Mouse (Mus musculus): ENCODE results near the gene Ptprd. TPM values are rescaled to one million over a fixed set of nuclear protein-coding genes. Genes with fewer than 3 reads are reported as not detected.

The Ptprd gene
- total RNA-seq, 2 experiments from 2014 or later = 89.2 to 120 TPM

DNA sequence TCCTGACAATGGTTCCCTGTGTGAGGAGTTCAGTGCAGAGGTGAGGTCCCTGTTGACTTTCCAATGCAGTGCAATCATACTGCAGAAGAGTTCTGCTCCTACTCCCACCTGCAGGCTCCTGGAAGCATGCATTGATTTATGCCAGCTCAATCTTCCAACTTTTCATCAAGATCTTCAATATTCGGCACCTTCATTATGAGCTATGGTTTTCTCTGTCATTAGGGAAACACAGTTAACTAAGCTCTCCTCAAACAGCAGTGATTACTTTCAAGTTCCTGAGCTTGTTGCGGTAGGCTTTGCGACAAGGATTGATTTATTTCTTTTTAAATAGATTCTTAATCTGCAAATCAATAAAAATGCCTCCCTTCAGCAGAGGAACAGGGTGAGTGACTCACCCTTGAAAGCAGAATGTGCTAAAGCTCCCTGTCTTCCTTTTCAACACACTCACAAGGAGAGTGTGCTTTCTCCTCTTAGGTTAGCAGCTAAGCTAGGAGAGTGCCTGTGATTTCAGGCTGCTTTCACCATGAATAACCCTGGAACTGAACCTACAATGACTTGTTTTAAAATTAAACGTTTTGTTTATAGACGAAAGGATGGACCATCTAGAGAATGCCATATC lies 1298.1 kb downstream of the Ptprd start:
- DNase-seq = no peak

DNA sequence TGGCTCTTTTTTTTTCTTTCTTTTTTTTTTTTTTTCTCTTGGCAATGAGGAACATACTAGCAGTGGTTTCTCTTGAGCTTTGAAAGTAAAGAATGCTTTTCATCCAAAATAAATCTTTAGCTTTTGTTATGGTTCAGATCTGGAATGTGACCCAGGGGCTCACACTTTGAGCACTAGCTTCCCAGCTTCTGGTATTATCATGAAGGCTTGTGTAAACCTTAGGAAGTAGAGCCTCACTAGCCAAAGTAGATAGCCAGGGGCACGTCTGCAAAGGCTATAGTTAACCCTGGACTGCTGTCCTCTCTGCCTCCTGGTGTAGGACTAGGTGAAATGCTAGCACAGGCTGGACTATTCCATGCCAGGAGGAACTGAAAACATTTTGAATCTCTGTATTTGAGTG lies 1310.1 kb downstream of the Ptprd start:
- DNase-seq = no peak

DNA sequence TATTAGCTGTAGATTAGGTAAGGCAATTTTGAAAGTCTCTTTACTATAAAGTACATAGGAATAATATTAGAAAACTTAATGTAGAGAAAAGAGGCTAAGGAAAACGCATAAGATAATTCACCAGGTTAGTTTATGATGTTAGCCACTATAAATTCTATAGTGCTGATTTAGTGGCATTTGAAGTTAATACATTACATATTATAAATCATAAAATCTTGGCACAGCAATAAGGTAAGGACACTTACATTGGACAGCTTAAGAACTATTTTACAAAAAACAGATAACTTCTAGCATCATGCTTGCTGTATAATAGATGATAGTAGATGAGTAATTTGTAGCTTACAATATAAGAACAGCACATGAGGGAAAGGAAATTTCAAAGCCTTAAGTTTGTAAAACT lies 1322.1 kb downstream of the Ptprd start:
- DNase-seq = no peak

DNA sequence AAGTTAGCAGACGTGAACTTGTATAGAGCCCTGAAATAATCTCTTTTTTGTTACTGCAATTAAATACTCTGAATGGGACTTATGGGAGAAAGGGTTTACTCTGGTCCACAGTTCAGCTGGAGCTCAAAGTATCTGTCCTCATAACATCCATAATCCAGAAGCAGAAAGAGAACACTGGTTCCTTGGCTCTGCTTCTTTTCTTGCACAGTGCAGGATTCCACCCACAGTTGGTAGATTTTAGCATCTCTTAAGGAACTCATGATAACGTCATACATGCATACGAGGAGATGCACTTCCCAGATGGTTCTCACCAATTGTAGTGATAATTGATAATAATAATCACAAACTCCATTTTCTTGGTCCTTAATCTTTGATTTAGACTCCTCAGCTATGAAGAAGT lies 1330.2 kb downstream of the Ptprd start:
- no peak for DNase-seq

DNA sequence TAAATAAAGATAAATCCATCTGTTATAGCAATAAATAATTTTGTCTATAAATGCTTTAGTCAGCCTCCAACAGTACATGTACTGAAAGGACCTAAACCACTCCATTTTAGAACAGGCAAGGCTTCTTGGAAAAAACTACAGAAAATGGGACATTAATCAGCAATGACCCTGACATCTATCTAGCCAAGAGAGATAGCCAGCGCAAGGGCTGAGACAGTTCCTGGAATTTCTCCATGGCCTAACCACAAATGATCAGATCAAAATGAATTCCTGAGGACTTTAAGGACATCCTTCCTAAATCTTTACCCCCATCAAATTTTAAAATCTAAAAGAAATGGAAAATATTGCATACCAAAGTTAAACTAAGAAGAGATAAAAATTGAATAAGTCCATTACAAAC lies 1340.8 kb downstream of the Ptprd start:
- peak; percentile 20 to 40 for DNase-seq

DNA sequence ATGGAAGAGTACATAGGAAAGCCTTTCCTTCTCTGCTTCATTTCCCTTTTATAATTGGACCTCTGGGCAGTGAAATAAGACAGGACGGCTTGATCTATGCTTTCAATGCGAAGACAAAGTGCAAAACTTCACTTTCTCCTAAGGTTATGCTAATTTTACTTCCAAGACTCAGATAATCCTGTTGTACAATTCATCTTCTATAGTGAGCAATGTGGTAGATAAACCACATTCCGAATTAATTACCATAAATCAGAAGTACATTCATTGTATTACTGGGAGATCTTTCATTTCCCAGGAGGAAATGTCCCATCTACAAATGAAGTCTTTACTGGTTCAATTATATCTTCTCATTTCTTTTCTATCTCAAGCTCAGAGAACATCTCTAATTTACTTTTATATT lies 1346.2 kb downstream of the Ptprd start:
- DNase-seq = no peak

DNA sequence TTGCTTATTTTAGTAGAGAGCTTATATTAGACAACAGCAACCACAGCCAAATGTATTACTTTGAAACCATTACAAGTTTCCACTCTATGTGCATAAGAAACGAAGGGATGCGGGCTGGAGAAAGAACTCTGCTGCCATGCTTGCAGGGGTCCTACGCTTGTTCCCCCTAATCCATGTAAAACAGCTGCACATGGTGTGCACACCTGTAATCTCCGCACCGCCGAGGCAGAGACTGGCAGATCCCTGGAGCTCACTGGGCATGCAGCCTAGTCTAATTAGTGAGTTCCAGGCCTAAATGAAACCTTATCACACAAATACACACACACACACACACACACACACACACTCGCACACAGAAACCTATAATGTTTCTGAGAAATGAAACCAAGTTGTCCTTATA lies 1365.5 kb downstream of the Ptprd start:
- DNase-seq = no peak

DNA sequence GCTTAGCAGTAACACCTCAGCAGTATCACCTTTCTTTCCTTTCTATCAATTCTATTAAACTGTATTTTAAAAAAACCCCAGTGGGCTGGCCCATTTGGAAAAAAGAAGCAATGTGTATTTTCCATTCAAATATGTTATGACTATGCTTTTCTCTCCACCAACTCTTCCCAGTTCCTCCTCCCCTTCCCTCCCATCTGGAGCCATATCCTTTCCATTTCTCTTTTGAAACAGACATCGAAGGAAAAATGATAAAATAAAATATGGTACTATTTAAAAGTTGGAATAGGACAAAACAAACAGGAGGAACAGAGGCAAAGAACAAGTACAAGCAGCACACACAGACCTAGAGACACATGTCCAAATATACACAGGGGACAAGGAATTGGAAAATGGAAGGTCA lies 1372.7 kb downstream of the Ptprd start:
- DNase-seq = no peak

DNA sequence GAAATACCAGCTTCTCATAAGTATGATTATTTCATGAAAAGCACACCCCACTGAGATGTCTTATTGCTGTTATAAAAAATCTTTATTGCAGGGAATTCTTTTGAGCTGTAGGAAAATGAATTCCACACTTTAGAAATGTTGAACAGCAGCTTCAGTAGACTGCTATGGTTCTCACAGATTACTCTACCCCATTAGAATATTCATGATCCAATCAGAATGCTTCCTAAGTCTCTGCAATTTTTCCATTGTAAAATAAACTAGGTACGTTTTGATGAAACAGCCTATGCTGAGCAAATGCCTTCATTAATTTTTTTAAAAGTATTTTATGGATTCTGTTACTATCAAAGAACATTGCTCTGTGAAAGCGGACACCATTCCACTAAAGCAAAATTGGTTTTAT lies 1399.6 kb downstream of the Ptprd start:
- DNase-seq = no peak

DNA sequence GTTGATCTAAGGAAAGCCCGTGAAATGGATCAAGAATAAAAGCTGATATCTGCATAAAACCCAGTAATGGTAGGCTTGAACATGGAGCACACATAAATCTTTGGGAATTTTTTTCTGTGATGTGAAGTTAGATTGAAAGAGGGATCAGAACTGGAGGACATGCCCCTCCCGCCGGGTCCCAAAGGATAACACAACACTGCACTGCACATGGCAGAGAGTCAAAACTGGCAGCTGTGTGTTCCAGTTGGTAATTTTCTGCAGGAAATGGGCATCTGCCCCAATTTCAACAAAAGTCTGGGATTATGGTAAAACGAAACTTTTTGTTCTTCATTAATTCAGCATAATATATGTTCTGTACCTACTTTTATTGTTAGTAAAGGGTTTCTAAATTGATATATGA lies 1409.1 kb downstream of the Ptprd start:
- DNase-seq = no peak

DNA sequence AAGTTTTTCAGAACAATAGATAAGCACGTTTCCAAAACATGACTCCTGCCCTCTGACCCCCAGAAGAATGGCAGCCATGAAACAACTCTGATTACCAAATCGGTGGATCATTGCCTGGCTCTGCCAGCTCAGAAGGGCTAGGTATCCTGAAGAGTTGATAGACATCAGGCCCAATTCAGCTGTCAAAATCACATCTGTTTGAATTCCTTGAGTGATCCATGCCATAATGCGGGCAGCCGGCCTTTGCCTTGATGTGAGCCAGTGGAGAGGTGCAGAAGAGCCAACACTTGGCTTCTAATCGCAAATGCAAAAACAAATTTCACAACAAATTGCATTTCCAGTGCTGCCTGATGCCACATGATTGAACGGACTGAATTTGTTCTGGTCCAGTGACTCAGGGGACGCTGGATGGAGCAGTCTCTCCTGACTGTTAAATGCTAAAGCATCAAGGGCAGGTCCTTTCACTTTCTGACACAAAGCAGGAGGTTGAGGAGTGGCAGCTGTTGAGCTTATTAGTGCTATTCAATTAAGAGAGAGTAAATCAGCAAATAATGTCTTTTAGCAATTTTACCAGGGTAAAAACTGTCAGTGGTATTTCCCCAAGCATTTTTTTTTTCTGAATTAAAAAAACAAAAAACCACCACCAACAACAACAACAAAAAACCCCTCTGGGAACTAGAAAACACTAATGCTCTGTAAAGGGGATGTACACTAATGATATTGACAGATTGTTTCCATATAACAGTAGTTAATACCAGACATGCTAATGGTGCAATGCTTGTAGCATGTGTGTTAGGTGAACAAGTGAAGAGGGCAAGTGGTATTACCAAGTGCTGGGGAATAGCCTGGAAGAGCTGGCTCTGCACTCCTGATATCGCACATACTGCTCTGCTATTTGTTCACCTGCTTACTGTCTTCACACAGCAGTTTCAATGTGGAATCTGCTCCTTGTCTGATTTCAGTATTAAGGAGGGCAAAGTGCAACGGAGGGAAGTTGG lies 1413.5 kb downstream of the Ptprd start:
- no peak for DNase-seq

DNA sequence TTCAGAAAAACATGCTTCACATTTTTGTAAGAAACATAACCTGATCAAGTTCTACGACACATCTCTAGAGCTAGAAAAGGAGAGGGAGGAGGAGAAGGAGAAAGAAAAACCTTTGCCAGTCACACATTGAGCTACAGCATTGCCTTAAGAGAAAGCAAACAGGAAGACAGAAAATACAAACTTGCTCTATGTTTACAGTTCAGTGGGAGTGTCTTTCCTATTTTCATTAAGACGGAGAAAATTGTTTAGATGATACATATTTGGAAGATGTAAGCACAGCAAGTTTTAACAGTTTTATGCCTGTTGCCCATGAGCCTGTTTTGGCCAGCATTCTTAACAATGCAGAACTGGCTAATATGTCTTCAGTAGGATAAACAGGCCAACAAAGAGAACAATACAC lies 1426.4 kb downstream of the Ptprd start:
- no peak for DNase-seq

DNA sequence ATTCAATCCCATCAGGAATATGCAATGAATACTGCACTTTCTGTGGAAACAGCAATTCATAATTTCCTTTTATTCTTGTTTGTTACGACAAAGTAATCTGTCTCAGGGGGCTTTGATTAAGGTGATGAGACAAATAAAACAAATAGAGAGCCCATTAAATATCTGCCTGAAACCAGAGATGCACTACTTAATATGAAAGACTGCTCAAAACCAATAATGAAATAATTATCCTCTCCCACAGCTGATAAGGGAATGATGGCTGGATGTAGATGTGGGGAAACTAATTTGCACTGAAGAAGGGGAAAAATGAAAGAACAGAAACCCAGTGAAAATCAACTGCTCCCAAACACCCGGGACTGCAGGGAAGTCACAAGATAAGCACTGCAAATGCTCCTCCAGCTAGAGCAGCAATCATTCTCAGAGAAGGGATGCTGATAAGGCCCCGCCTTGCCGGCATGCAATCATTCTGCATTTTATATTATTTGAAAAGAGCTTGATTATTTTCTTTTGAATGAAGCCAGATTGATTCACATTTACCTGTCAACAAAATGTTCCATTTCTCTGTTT lies 1432.1 kb downstream of the Ptprd start:
- no peak for DNase-seq

DNA sequence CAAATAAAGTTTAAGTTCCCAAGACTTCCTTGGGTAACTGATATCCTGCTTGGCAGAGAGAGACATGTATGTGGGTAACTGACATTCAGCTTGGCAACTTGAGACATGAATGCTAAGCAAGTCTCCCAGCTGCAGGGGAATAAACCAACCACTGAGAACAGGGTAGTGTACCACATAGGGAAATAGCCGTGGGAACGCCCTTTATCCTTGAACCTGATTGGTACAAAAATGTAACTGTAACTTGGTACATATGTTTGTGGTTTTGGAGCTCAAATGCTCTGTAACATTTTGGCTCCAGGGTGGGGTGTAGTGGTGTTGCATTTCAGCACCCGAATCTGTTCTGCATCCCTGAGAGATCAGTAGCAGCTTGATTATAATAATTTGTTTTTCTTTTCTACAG lies 1444.8 kb downstream of the Ptprd start:
- DNase-seq = no peak

DNA sequence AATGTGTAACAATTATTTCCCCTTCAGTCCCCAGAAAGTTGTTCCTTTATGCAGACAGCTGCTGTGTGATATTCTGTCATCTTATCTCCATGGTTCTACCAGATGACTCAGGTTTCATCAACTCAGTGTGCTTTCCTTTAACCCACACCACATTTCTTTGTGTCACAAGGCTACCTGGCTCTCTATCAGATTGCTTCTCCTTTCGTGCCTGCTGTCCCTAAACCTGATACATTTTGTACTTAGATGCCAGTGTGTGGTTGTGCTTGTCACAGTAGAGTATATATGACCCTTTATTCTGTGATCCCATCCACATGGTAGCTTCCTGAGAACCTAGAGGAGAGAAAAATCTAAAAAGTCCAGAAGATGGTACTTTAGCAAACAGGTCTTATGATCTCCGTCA lies 1445.3 kb downstream of the Ptprd start:
- no peak for DNase-seq

DNA sequence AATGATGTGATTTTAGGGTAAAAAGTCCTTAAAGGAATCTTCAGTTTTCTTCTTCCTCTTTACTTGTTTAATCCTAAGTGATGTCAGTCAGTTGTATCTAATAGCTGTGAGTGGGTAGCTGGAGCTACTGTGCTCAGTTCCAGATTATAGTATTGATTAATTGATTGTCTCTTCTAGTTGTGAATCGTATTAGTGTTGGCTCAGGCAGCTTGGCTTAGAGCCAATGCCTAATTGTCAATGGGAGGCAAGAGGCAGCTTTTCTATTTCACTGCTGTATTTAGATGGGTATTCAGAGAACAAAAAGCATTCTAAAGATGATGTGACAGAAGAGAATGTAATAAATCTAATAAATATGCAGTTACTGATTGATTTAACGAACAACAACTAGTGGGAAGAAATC lies 1461.1 kb downstream of the Ptprd start:
- peak in 1 of 2 experiments; percentile 0 for DNase-seq

DNA sequence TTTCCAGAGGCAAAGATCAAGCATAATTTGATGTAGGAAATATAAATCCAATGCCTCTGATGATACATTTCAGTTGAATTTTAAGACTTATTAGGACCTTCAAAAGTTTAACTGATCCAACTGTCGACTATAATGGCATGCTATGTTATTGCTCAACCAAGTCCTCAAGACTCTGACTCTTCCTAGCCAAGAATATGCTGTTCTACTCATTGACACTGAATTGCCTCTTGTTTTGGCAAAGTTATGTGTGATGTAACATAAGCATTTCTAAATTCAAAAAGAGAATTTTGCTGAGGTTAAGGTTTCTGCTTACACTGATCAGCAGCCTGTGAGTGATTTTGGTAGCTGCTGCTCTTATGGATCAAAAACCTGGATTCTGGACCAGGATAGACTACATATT lies 1475.9 kb downstream of the Ptprd start:
- DNase-seq = no peak

DNA sequence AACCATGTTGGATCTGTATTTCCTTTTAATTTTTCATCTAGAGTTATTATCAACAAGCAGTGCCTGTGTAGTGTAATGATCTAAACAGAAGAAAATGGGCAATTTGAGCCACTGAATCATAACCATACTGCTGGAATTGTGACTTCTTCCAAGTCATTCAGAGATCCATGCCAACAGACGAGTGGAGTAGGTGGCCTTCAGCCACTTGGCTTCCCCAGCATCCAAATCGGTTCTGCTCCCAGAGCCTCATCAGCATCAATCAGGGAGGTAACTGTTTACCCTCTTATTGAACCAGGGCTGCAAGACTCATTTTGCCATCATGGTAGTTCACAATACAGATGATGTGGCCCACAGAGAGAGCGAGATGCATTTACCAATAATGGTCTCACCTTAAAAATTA lies 1536.0 kb downstream of the Ptprd start:
- DNase-seq = no peak

DNA sequence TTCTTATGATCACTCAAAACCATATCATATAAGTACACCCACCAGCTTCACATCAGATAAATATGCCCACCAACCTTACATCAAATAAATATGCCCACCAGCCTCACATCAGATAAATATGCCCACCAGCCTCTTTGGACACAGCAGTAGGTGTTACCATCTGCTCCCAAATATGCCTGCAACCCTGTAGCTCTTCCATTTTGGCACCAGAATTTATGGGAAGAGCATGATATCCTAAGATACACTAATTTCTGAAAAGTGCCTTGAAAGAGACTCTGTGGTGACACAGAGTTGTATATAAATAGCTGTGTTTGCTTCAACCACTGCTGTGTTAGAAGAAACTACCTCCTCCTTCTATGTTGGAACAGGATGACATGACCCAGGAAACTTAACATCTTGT lies 1538.5 kb downstream of the Ptprd start:
- DNase-seq = no peak

DNA sequence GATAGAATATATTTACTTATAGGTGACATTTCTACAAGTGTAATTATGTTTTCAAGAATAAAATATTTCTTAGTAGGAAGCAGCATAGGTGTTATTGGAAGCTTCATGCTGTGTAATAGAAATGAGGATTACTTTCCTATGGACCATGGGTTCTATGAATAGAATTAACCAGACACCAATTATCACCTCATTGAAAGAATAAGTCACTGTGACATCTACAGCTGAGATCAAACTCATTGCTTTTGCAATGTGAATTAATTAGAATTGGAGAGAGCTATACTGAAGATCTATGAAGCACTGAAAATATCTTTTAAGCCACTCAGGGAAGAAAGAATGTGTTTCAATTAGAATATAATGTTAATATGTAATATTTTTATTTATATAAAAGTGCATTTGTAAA lies 1539.1 kb downstream of the Ptprd start:
- no peak for DNase-seq

DNA sequence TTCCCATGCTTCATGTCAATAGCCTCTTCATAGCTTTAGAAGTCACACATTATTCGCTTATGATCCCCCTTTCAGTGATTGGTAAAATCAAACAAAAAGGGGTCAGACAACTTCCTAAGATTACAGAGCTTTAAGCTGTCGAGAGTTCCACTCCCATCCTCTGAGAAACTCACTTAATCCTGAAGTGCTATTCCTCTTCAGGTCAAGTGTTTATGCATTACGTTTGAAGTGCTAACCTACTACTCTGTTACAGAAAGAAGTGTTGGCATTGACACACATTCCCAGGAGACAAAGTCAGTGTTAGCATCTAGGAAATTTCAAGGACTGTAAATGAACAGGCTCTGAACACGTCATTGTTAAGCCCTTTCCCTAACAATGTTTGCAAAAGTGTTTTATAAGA lies 1550.0 kb downstream of the Ptprd start:
- no peak for DNase-seq

DNA sequence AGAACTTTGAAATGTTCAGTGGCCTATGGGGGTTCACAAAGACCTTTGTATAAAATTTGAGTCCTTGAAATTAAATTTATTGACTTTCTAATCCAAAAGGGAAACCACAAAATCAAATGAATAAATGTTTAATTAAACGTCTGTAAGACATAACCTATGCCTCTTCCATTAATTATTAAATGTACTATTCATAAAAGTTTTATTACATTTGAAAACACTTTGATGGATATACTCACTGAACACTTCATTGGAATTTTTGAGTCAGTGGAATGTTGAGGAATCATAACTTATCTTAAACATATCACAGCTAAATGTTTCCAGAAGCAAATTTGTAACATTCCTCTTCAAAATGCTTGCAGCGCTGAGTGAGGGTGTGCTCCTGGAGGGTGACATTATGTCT lies 1551.6 kb downstream of the Ptprd start:
- DNase-seq = no peak

DNA sequence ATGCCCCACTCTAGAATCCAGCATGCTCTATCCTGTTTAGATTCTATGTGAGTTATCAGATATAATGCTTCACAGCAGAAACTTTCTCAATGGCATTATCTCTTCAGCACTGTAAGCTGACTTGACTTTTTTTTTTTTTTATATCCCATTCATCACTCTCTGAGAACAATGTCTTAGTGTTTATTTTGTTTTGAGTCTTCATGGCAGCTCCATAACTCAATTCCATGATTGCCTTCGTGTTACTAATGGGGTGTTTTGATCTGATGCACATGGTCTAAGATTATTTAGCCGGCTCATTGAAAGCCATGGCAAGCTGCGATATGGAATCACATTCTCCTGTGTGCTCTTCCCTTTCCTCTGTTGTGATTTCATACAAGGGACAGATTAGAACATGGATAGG lies 1555.0 kb downstream of the Ptprd start:
- DNase-seq = no peak
